Mouse (Mus musculus) liver, embryonic 11.5 days (tissue): Measurements from ENCODE around the gene Papln. TPM values are rescaled to one million over a fixed set of nuclear protein-coding genes. Genes with fewer than 3 reads are reported as not detected.
A peak's percentile ranks its signal among the peaks of the same experiment; 100 is the strongest.

ENCODE experiments used
- ATAC-seq: fragments of 200-750 bp; cut with Nextera tagmentation; replicated peaks from 2 replicates; pipeline ENCODE4 v1.8.0; 2017; ENCODE audit warnings: moderate number of reproducible peaks, mild to moderate bottlenecking, moderate TSS enrichment, moderate library complexity; ENCODE audit not compliant: low FRiP score
- DNase-seq: peaks from one replicate; pipeline ENCODE4 v3.0.0-alpha.2; 2017; ENCODE audit warnings: low spot score
- H3K27ac ChIP-seq: fragments of 300-500 bp; sonication (generic); 2 replicates; pipeline ENCODE4 v1.5.1; 2014; ENCODE audit warnings: mild to moderate bottlenecking, low read depth, low read length, control low read depth
- H3K27me3 ChIP-seq: fragments of 300-500 bp; sonication (generic); replicated peaks from 2 replicates; pipeline ENCODE4 v1.6.1; 2014; ENCODE audit warnings: low read length, mixed read lengths; ENCODE audit not compliant: control insufficient read depth, insufficient read depth
- H3K36me3 ChIP-seq: fragments of 300-500 bp; sonication (generic); 2 replicates; pipeline ENCODE4 v1.6.1; 2014; ENCODE audit warnings: mild to moderate bottlenecking, low read length, moderate library complexity, mixed read lengths; ENCODE audit not compliant: control insufficient read depth, insufficient read depth
- H3K4me1 ChIP-seq: fragments of 300-500 bp; sonication (generic); replicated peaks from 2 replicates; pipeline ENCODE4 v1.6.1; 2014; ENCODE audit warnings: low read length, mixed read lengths; ENCODE audit not compliant: control insufficient read depth, insufficient read depth
- H3K4me2 ChIP-seq: fragments of 300-500 bp; sonication (generic); 2 replicates; pipeline ENCODE4 v1.6.1; 2014; ENCODE audit warnings: mild to moderate bottlenecking, control low read depth, moderate library complexity
- H3K4me3 ChIP-seq: fragments of 300-500 bp; sonication (generic); 2 replicates; pipeline ENCODE4 v1.5.1; 2014; ENCODE audit warnings: low read depth, low read length, control low read depth
- H3K9ac ChIP-seq: fragments of 300-500 bp; sonication (generic); 2 replicates; pipeline ENCODE4 v1.6.1; 2014; ENCODE audit warnings: low read depth, low read length, control low read depth
- H3K9me3 ChIP-seq: fragments of 300-500 bp; sonication (generic); 2 replicates; pipeline ENCODE4 v1.6.1; 2016; ENCODE audit warnings: low read length, inconsistent platforms, mixed read lengths; ENCODE audit not compliant: control insufficient read depth
- WGBS: fragments of 180-500 bp; shearing (Covaris S2); extraction: QIAGEN DNeasy Blood & Tissue Kit; methylation state at CpG from one replicate; pipeline ENCODE4 v1.1.7; 2014; 5-methylcytosine and 5-hydroxymethylcytosine counted together
- polyA plus RNA-seq: library from polyadenylated mRNA; unstranded; fragments of >200 nt; fragmentation: Nextera tagmentation; extraction: Ambion mirVana; gene quantifications from 2 replicates; pipeline ENCODE4 v1.2.1, GENCODE M21; 2014

The Papln gene
- polyA plus RNA-seq, 1 experiment from 2014 or later = 0.58 TPM

DNA sequence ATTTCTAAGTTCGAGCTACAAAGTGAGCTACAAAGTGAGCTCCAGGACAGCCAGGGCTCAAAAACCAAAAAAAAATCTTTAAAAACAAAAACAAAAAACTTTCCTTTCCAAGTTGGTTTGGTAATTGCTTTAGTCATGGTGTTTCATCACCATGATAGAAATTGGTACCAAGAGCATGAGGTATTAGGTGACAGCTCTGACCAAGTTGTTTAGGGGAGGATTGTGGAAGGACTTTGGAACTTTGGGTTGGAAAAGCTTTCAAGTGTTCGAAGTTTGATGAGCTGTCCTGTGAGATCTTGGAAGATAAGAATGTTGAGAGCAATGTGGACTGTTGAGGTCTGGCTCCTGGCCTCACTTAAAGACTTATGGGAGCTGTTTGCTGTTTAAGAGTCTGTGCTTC is 3.2 kb upstream of the Papln start:
- no peaks in the 10 kb centered on the region for H3K9me3 ChIP-seq
- peaks cover 30% of the 10 kb centered on the region for H3K27me3 ChIP-seq
- no peak for ATAC-seq
- H3K4me1 ChIP-seq = peaks cover 15% of the 10 kb centered on the region
- no peak overlapping the region for H3K4me3 ChIP-seq
- no peak overlapping the region for H3K27ac ChIP-seq
- H3K36me3 ChIP-seq = no peaks in the 10 kb centered on the region
- H3K9ac ChIP-seq = no peak overlapping the region
- H3K4me2 ChIP-seq = no peak overlapping the region
- WGBS = 70% methylated on average over 2 of the region's 2 CpGs
- DNase-seq = no peak

DNA sequence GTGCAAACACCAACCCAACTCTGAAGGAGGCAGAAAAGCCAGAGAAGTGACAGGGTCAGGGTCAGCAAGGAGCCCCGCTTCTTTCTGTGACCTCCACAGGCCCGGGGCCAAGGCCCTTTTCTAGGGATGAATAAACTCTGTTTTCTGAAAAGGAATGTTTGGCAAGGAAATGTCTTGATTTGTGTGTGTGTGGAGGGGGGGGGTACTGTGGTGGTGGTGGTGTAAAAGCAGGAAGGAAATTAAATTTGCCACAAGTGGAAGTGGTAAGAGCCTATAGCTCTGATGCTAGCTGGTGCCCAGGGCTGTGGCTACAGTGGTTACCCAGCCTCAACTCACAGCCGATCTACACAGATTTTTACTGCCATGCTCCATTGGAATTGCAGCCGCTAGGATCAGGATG is 728 bp upstream of the Papln start:
- no peak for ATAC-seq
- Histone ChIP-seq H3K36me3 (no peaks in the 10 kb centered on the region), H3K27ac (no peak overlapping the region), H3K4me1 (peaks cover 15% of the 10 kb centered on the region), H3K4me3 (no peak overlapping the region), H3K27me3 (peaks cover 35% of the 10 kb centered on the region), H3K9me3 (no peaks in the 10 kb centered on the region), H3K9ac (no peak overlapping the region), H3K4me2 (no peak overlapping the region)
- no peak for DNase-seq
- WGBS = 48% methylated on average over 4 of the region's 4 CpGs

DNA sequence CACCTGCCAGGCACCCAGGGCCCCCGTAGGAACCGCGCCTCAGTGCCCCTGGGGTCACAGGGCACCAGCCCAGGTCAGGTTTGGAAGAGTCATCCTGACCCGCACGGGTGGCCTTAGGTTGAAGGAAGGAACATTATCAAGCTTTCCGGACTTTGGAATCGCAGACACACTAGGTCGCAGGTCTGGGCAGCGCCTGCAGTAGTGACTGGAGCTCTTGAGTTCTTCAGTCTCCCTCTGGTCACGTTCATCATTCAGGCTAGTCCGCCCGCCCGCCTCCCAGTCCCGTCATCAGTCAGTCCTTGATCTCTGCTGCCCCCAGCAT is 571 bp downstream of the Papln start:
- no peak overlapping the region for H3K27ac ChIP-seq

DNA sequence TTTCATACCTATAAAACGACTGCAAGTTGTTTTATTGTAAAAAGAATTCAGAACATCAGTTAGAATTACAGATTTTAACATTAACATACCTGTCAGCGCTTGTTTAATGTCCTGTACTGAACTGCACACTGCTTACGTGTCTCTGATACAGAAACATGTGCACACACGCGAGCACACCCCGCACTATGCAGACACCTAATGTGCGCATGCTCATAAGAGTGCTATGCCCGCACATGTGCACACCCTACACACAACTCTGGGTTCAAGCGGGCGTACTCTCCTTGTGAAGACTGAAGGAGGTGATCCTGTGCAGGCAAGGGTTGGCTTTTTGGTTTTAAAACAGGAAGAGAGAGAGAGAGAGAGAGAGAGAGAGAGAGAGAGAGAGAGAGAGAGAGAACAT is 1.1 kb downstream of the Papln start:
- peaks cover 15% of the 10 kb centered on the region for H3K4me1 ChIP-seq
- H3K9me3 ChIP-seq = no peaks in the 10 kb centered on the region
- no peaks in the 10 kb centered on the region for H3K36me3 ChIP-seq
- ATAC-seq = no peak
- peak overlapping the region; percentile 66 for H3K4me2 ChIP-seq
- H3K9ac ChIP-seq = no peak overlapping the region
- H3K27ac ChIP-seq = no peak overlapping the region
- peaks cover 35% of the 10 kb centered on the region for H3K27me3 ChIP-seq
- no peak for DNase-seq
- 72% methylated on average over 10 of the region's 10 CpGs for WGBS
- H3K4me3 ChIP-seq = no peak overlapping the region

More for the DNA sequence above, 571 bp downstream of the Papln start:
- no peak overlapping the region for H3K9ac ChIP-seq
- 11% methylated on average over 14 of the region's 14 CpGs for WGBS
- no peaks in the 10 kb centered on the region for H3K36me3 ChIP-seq
- no peaks in the 10 kb centered on the region for H3K9me3 ChIP-seq
- no peak for ATAC-seq
- no peak for DNase-seq
- peak overlapping the region; percentile 40 for H3K4me3 ChIP-seq
- peaks cover 15% of the 10 kb centered on the region for H3K4me1 ChIP-seq
- peaks cover 35% of the 10 kb centered on the region for H3K27me3 ChIP-seq
- peak overlapping the region; percentile 66 for H3K4me2 ChIP-seq

DNA sequence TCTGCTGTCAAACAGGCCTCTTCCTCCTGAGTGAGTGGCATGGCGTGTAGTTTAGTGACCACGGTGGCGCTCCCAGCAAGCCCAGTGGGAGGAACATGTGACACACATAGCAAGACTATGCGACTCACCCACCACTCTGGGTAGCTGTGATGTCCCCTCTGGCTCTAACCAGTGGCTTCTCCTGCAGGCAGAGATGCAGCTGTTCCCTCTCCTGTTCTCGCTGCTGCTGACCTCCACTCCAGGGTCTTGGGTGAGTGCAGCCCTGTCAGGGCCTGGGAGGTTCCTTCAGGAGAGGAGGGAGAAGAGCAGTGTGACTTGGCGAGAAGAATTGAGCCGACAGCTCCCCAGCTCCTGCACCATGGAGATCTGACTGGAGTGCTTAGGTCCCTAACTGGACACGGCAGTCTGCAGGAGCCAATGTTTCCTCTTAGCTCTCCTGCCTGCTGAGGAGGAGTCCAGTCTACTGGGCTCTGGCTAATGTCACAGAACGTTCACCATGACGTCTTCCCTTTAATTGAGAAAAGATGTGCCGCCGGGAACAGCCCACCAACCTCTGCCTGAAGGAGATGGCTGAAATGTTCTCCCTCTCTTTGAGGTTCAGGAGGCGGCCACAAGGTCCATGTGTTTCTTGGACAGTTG is 2.6 kb downstream of the Papln start:
- Histone ChIP-seq H3K4me3 (no peak overlapping the region), H3K9me3 (no peaks in the 10 kb centered on the region), H3K27ac (no peak overlapping the region), H3K9ac (no peak overlapping the region), H3K27me3 (peaks cover 35% of the 10 kb centered on the region), H3K36me3 (no peaks in the 10 kb centered on the region), H3K4me1 (peaks cover 15% of the 10 kb centered on the region), H3K4me2 (no peak overlapping the region)
- DNase-seq (no peak), ATAC-seq (no peak)
- 64% methylated on average over 13 of the region's 13 CpGs for WGBS

DNA sequence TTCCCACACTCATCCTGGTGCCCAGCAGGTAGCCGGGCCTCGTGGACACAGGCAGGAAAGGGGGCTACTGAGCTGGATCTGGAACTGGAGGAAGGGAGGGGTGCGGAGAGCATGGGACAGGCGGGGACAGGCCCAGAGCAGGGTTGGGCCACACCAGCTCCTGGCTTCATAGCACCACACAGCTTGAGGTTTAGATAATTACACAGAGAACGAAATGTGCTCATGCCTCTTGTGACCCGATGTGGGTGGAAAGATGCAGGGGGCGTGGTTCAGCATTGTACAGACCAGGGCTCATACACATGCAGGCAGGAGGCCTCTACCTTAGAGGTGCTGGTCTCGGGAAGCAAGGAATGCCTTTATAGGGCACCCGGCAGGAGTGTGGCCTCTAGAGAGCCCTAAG is 4.4 kb downstream of the Papln start:
- Histone ChIP-seq H3K9me3 (no peaks in the 10 kb centered on the region), H3K4me3 (no peak overlapping the region), H3K4me1 (peaks cover 11% of the 10 kb centered on the region), H3K9ac (no peak overlapping the region), H3K27ac (no peak overlapping the region), H3K4me2 (no peak overlapping the region), H3K36me3 (no peaks in the 10 kb centered on the region), H3K27me3 (peaks cover 32% of the 10 kb centered on the region)
- DNase-seq = no peak
- 72% methylated on average over 9 of the region's 9 CpGs for WGBS
- ATAC-seq = no peak

DNA sequence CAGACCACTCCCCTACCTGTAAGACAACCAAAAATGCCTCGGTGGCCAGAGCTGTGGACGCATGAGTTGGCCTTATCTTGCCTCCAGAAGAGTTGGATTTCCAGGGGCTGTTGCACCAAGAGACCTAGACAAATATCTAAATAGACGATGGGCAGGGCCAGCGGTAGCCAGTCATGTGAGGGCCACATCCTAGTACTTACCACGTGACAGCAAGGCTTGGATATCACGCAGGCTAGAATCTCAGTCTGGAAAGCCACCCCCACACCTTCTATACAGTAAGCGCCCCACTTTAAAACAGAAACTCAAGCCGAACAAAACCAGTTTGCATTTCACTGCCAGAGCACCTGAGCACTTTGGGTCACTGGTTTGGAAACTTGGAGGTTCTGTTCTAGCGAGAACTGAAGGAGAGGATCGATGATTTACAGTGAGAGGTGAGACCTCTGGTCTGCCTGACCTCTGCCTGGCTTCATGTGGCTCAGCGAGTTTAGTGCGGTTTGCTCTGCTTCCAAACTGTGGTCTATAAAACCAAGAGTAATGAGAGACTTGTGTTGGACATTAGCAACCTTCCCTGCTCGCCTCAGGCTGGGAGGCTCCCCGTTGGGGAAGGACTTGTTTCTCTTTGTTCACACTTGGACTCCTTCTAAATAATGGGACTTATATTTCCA is 4.9 kb downstream of the Papln start:
- ATAC-seq = no peak
- H3K9me3 ChIP-seq = no peaks in the 10 kb centered on the region
- H3K27me3 ChIP-seq = peaks cover 27% of the 10 kb centered on the region
- no peak overlapping the region for H3K9ac ChIP-seq
- no peak overlapping the region for H3K27ac ChIP-seq
- no peak overlapping the region for H3K4me3 ChIP-seq
- no peak for DNase-seq
- peaks cover 7% of the 10 kb centered on the region for H3K4me1 ChIP-seq
- no peak overlapping the region for H3K4me2 ChIP-seq
- H3K36me3 ChIP-seq = no peaks in the 10 kb centered on the region
- WGBS = 68% methylated on average over 14 of the region's 14 CpGs

DNA sequence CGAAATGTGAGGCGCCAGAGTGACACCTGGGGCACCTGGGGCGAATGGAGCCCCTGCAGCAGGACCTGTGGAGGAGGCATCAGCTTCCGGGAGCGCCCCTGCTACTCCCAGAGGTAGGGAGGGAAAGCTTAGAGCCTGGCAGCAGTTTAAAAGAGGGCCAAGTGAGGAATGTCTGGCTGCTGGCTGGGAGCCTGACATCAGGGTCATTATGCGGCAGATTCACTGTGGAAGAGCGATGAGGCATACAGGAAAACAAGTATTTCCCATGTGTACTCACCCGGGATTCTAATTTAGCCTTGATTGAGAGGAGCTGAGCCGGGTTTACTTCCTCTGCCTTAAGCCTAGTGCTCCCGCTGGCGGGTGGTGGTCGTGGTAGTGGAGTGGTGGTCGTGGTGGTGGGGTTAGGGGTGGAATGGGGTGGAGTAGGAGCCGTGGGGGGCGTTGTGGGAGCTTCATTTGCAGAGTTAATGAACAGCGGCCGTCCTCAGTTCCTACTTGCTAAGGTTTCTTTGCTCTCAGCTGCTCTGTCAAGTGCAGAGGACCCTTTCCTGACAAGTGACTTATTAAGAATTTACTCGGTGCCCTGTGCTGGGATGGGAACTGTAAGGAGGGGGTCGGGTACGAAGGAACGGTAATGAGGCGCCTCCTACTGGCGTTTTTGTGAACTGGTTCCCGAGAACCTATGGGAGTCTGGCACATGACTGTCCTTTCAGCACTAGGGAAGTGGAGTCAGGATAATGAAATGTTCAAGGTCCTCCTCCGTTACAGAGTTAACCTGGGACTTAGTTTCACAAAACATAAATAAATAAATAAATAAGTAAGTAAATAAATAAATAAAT is 7.2 kb downstream of the Papln start:
- ATAC-seq = peak; percentile 56; the same call in 1 of the 2 replicates
- DNase-seq = peak; percentile 62
- H3K27ac ChIP-seq = no peak overlapping the region

More for the DNA sequence above, 7.2 kb downstream of the Papln start:
- WGBS = 5% methylated on average over 25 of the region's 25 CpGs
- H3K4me1 ChIP-seq = no peaks in the 10 kb centered on the region; the same call in 1 of the 2 replicates
- H3K27me3 ChIP-seq = peaks cover 10% of the 10 kb centered on the region
- no peak overlapping the region for H3K9ac ChIP-seq
- no peaks in the 10 kb centered on the region for H3K9me3 ChIP-seq
- H3K36me3 ChIP-seq = no peaks in the 10 kb centered on the region
- H3K4me2 ChIP-seq = peak overlapping the region; percentile 49
- H3K4me3 ChIP-seq = no peak overlapping the region
